Mouse (Mus musculus) ES-Bruce4 (cell line): ENCODE measurements at regions not wholly inside any gene's neighbourhood (a gene's known extent, or its start where the extent isn't known, plus 50 kb on each side); places are given as distances from the start of the nearest gene placed in this dataset.

Experiments
- CTCF ChIP-seq: IDR thresholded peaks from one replicate; pipeline ENCODE4 v1.8.1; 2011; ENCODE audit warnings: low read depth, low read length
- EP300 ChIP-seq: IDR thresholded peaks from 2 replicates; pipeline ENCODE4 v1.6.1; 2011; ENCODE audit warnings: low read depth, low read length; ENCODE audit not compliant: insufficient read depth
- POLR2A ChIP-seq: IDR thresholded peaks from one replicate; pipeline ENCODE4 v1.8.1; 2011; ENCODE audit warnings: low read length; ENCODE audit not compliant: insufficient read depth

GRCm38 (mm10) chr13:75204417-75204816 lies 114.8 kb downstream of the Pcsk1 start:
- TF ChIP-seq POLR2A (no peak), CTCF (no peak), EP300 (no peak)
